Mouse (Mus musculus): ENCODE results near the gene Slc41a2. TPM values are rescaled to one million over a fixed set of nuclear protein-coding genes. Genes with fewer than 3 reads are reported as not detected.
"Not testable (repeated sequence)": the region's sequence is repeated elsewhere in the genome, so short reads cannot be mapped to it uniquely, and the experiment has no call there.

Gene Slc41a2
- total and polyA plus RNA-seq, 3 experiments: 0.92 to 2.4 (median 1.5) TPM

DNA sequence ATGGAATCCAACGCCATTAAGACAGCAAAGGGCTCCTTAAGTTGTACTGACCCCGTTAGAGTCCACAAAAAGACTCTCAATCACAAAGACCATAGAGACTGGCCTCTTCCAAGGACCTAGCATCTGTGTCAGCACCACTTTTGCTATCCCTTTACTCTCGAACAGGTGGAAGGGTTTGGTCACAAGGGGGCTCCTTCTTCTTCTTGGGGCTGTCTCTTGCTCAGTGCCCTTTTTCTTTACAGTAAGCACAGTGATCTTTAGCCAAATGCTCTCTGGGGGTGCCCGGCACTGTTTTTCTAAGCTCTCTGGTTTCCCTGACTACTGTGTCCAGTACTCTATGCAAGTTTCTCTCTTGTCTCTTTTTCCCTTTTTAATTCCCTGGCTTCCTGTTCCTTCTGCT lies 44.8 kb upstream of the Slc41a2 start:
- no peaks in the 10 kb centered on the region for H3K27me3 ChIP-seq (ENCODE audit: control insufficient read depth, insufficient read depth, low read length)
- H3K27ac ChIP-seq: no peak overlapping the region
- no peak overlapping the region for H3K9ac ChIP-seq (ENCODE audit: low read depth, low read length)
- no peaks in the 10 kb centered on the region for H3K79me2 ChIP-seq (replicated peaks; ENCODE audit: control insufficient read depth, insufficient read depth, low read length)
- no peak for TF ChIP-seq POLR2A (IDR thresholded peaks at IDR 0.05; ENCODE audit: insufficient read depth, low read depth, low read length)
- TF ChIP-seq CTCF (IDR thresholded peaks at IDR 0.05): no peak
- TF ChIP-seq EP300 (IDR thresholded peaks at IDR 0.05; ENCODE audit: insufficient read depth, low read depth, low read length): no peak
- no peak overlapping the region for H3K4me3 ChIP-seq
- no peaks in the 10 kb centered on the region for H3K36me3 ChIP-seq (ENCODE audit: control insufficient read depth, insufficient read depth, low read length)
- WGBS: 84% methylated on average over 4 of the region's 4 CpGs
- H3K4me1 ChIP-seq (ENCODE audit: control insufficient read depth, insufficient read depth, low read length): no peaks in the 10 kb centered on the region
- no peak for DNase-seq
- intact Hi-C loops (cut with DNase I): no loop called here

DNA sequence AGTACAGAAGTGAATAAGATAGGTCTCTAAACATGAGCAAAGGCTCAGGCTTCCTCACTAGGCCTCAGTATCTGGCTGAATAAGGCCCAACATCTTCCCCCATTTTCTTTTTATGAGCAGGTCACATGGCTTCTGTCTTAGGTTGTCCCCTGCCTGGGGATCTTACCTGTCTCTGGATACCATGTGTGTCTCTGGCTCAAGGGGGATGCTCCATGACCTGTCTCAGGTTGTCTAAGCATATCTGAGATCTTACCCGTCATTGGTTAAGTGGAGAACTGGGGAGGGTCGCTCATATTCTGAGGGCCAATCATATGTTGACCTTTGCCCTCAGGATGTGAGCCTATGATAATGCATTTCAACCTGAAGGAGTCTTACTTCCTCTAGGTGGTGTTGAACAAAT lies 42.8 kb upstream of the Slc41a2 start:
- Histone ChIP-seq H3K4me1 (ENCODE audit: control insufficient read depth, insufficient read depth, low read length) (no peaks in the 10 kb centered on the region), H3K27ac (no peak overlapping the region), H3K9ac (ENCODE audit: low read depth, low read length) (no peak overlapping the region), H3K27me3 (ENCODE audit: control insufficient read depth, insufficient read depth, low read length) (no peaks in the 10 kb centered on the region), H3K36me3 (ENCODE audit: control insufficient read depth, insufficient read depth, low read length) (no peaks in the 10 kb centered on the region), H3K79me2 (replicated peaks; ENCODE audit: control insufficient read depth, insufficient read depth, low read length) (no peaks in the 10 kb centered on the region), H3K4me3 (no peak overlapping the region)
- no peak for DNase-seq
- intact Hi-C loops (cut with DNase I): no loop called here
- WGBS: 84% methylated on average over 2 of the region's 2 CpGs
- TF ChIP-seq CTCF (IDR thresholded peaks at IDR 0.05) (no peak), POLR2A (IDR thresholded peaks at IDR 0.05; ENCODE audit: insufficient read depth, low read depth, low read length) (no peak), EP300 (IDR thresholded peaks at IDR 0.05; ENCODE audit: insufficient read depth, low read depth, low read length) (no peak)

DNA sequence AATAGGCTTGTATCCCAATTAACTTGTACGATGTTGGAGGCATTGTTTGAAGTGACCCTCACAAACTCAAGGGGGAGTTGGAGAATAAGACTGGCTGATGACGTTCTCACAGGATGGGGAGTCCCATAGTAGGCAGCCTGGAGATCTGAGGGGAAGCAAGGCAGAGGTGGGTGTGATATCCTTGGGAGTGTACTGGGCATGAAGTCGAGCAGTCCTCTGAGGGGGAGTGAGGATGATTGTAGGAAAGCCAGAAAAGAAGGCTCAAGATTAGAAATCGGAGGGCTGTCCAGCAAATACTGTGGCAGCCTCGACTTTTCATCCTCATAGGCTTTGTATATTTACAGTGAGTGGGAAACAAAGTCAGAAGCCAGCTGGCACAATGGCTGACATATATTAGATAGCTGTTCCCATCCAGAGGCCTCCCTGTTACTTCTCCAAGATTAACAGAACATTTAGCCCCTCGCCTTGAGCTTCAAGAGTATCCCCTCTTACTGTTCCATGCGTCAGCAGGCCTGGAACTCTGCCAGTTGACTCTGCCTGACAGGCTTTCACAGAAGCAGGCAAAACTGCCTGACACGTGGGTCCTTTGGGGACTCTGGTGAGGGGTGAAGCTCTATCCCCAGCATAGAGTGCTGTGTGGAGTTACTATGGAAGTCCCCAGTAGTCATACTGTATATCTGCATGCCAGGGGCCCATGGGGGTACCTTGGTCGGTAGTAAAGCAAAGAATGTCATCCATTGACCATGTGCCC lies 40.6 kb upstream of the Slc41a2 start:
- H3K36me3 ChIP-seq (ENCODE audit: control insufficient read depth, insufficient read depth, low read length): no peaks in the 10 kb centered on the region
- DNase-seq: no peak
- no peaks in the 10 kb centered on the region for H3K4me1 ChIP-seq (ENCODE audit: control insufficient read depth, insufficient read depth, low read length)
- no peaks in the 10 kb centered on the region for H3K27me3 ChIP-seq (ENCODE audit: control insufficient read depth, insufficient read depth, low read length)
- no peak overlapping the region for H3K9ac ChIP-seq (ENCODE audit: low read depth, low read length)
- H3K4me3 ChIP-seq: no peak overlapping the region
- WGBS: 48% methylated on average over 9 of the region's 9 CpGs
- H3K27ac ChIP-seq: no peak overlapping the region
- TF ChIP-seq CTCF (IDR thresholded peaks at IDR 0.05) (no peak), EP300 (IDR thresholded peaks at IDR 0.05; ENCODE audit: insufficient read depth, low read depth, low read length) (no peak), POLR2A (IDR thresholded peaks at IDR 0.05; ENCODE audit: insufficient read depth, low read depth, low read length) (no peak)
- H3K79me2 ChIP-seq (replicated peaks; ENCODE audit: control insufficient read depth, insufficient read depth, low read length): no peaks in the 10 kb centered on the region
- intact Hi-C loops (cut with DNase I): no loop called here

GRCm38 (mm10) chr10:83376911-83377682 lies 39.4 kb upstream of the Slc41a2 start:
- WGBS: 52% methylated on average over 8 of the region's 8 CpGs
- TF ChIP-seq EP300 (IDR thresholded peaks at IDR 0.05; ENCODE audit: insufficient read depth, low read depth, low read length) (no peak), CTCF (IDR thresholded peaks at IDR 0.05) (no peak)

GRCm38 (mm10) chr10:83375458-83375857 lies 37.8 kb upstream of the Slc41a2 start:
- H3K27me3 ChIP-seq (ENCODE audit: control insufficient read depth, insufficient read depth, low read length); H3K27ac ChIP-seq; H3K4me3 ChIP-seq; DNase-seq; H3K36me3 ChIP-seq (ENCODE audit: control insufficient read depth, insufficient read depth, low read length); H3K4me1 ChIP-seq (ENCODE audit: control insufficient read depth, insufficient read depth, low read length); H3K9ac ChIP-seq (ENCODE audit: low read depth, low read length); H3K79me2 ChIP-seq (replicated peaks; ENCODE audit: control insufficient read depth, insufficient read depth, low read length); intact Hi-C loops (cut with DNase I): not testable (repeated sequence)
- 86% methylated on average over 5 of the region's 5 CpGs for WGBS

More at GRCm38 (mm10) chr10:83376911-83377682, 39.4 kb upstream of the Slc41a2 start:
- Histone ChIP-seq H3K79me2 (replicated peaks; ENCODE audit: control insufficient read depth, insufficient read depth, low read length) (no peaks in the 10 kb centered on the region), H3K36me3 (ENCODE audit: control insufficient read depth, insufficient read depth, low read length) (no peaks in the 10 kb centered on the region), H3K4me3 (no peak overlapping the region), H3K9ac (ENCODE audit: low read depth, low read length) (no peak overlapping the region), H3K27ac (no peak overlapping the region), H3K4me1 (ENCODE audit: control insufficient read depth, insufficient read depth, low read length) (no peaks in the 10 kb centered on the region), H3K27me3 (ENCODE audit: control insufficient read depth, insufficient read depth, low read length) (no peaks in the 10 kb centered on the region)
- no peak for DNase-seq
- intact Hi-C loops (cut with DNase I): no loop called here

- H3K27me3 ChIP-seq (ENCODE audit: control insufficient read depth, insufficient read depth, low read length): no peaks in the 10 kb centered on the region
- intact Hi-C loops (cut with DNase I): no loop called here
- no peaks in the 10 kb centered on the region for H3K79me2 ChIP-seq (replicated peaks; ENCODE audit: control insufficient read depth, insufficient read depth, low read length)
- no peak overlapping the region for H3K27ac ChIP-seq
- H3K4me1 ChIP-seq (ENCODE audit: control insufficient read depth, insufficient read depth, low read length): no peaks in the 10 kb centered on the region
- no peak overlapping the region for H3K9ac ChIP-seq (ENCODE audit: low read depth, low read length)
- H3K4me3 ChIP-seq: no peak overlapping the region
- H3K36me3 ChIP-seq (ENCODE audit: control insufficient read depth, insufficient read depth, low read length): no peaks in the 10 kb centered on the region
- WGBS: 80% methylated on average over 3 of the region's 3 CpGs
- no peak for DNase-seq
- no peak for TF ChIP-seq CTCF (IDR thresholded peaks at IDR 0.05)
- no peak for TF ChIP-seq POLR2A (IDR thresholded peaks at IDR 0.05; ENCODE audit: insufficient read depth, low read depth, low read length)
- TF ChIP-seq EP300 (IDR thresholded peaks at IDR 0.05; ENCODE audit: insufficient read depth, low read depth, low read length): no peak
These were observed 36.5 kb upstream of the Slc41a2 start for GRCm38 (mm10) chr10:83374045-83374656.

Data from heart, adult 2 months (tissue).